Mouse (Mus musculus): ENCODE measurements around the gene Borcs8. TPM values are rescaled to one million over a fixed set of nuclear protein-coding genes. Genes with fewer than 3 reads are reported as not detected.
A peak's percentile ranks its signal among the peaks of the same experiment; 100 is the strongest.

The Borcs8 gene
- polyA plus RNA-seq, 1 experiment from 2014 or later, result 34.6 TPM

DNA sequence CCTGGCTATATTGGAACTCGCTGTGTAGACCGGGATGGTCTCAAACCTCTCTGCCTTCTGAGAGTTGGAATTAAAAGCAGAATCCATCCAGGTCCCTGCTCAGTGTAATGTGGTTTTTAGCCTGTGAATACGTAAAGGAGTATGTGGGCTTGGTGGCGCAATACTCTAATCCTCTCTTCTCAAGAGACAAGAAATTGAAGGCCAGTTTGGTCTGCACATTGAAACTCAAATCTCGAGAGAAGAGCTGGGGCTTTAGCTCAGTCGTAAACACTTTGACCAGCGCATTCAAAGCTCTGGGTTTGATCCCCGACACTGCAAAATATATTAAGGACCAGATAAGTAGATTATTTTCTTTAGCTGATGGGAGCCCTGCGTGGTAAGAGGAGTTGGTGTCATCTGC, 682 bp downstream of the Borcs8 start:
- Histone ChIP-seq H3K27ac (peak overlapping the region; percentile 77; the same call in 1 of the 2 replicates), H3K36me3 (peaks cover 18% of the 10 kb centered on the region), H3K4me2 (replicated peaks) (peak overlapping the region; percentile 53), H3K27me3 (replicated peaks) (no peaks in the 10 kb centered on the region), H3K4me3 (replicated peaks) (peak overlapping the region; percentile 76), H3K9ac (peak overlapping the region; percentile 83), H3K9me3 (no peaks in the 10 kb centered on the region), H3K4me1 (replicated peaks) (peaks cover 17% of the 10 kb centered on the region)
- ATAC-seq, result no peak
- 6% methylated on average over 9 of the region's 9 CpGs for WGBS

DNA sequence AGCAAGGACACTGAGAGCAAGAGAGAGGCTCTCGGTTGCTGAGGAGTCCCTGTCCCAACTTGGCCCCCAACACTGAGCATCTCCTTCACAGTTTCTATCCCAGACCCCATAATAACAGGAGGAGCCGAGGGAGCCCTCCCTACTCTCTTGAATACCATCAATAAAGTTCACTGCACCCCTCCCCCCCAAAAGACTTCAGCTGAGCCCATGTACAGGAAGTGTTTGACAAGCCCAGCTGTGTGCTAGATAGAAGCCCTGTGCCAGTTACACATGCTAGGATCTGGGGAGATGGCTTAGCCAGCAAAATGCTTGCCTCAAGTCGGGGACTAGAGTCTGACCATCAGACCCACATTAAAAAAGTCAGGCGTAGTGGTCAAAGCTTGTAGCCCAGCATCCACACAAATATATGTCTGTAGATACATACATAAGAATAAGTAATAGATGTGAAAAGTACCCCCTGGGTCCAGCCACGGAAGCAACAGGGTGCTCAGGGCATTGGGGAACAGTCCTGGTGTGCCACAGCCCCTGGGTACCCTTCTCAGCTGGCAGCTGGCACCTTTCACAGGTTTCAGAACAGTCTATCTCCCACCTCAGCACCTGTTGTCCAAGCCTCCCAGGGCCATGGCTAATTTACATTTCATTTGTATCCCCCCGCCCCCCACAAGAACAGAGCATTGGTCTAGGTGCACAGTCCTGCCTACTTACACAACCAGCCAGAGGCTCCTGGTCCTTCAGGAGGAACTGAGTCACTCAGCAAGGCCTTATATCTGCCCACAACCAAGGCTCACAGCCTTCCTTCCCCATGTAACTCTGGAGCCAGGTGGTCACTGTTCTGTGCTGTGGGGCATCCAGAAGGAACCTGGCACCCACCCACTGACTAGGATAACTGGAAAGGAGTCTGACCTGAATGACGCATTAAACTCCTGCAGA, 8.6 kb downstream of the Borcs8 start:
- Histone ChIP-seq H3K9ac (no peak overlapping the region), H3K9me3 (no peaks in the 10 kb centered on the region), H3K27ac (no peak overlapping the region), H3K4me1 (replicated peaks) (peaks cover 7% of the 10 kb centered on the region), H3K36me3 (peaks cover 19% of the 10 kb centered on the region; the same call in 1 of the 2 replicates), H3K4me3 (replicated peaks) (no peak overlapping the region), H3K27me3 (replicated peaks) (no peaks in the 10 kb centered on the region), H3K4me2 (replicated peaks) (no peak overlapping the region)
- no peak for ATAC-seq
- WGBS, result 86% methylated on average over 7 of the region's 7 CpGs

DNA sequence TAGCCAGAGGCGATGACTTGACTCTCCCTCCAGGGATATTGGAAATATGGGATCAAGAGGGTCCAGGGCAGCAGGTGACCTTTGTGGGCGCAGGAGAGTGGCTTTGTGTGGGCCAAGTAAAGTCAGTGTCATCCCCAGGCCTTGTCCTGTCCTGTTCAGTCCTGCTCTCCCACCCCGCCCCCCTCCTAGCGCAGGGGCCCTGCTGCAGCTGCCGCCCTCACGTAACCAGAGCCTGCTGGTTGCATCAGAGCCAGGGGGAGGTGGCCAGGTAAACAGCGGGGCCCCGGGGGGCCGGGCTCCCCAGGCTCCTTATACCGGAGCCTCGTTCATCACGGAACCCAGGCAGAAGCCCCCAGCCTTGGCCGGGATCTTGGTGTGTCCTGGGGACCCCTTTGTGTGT, 10.9 kb downstream of the Borcs8 start:
- WGBS, result 15% methylated on average over 13 of the region's 13 CpGs
- no peak overlapping the region for H3K4me2 ChIP-seq (replicated peaks)
- peaks cover 9% of the 10 kb centered on the region; the same call in 1 of the 2 replicates for H3K36me3 ChIP-seq
- no peak overlapping the region for H3K4me3 ChIP-seq (replicated peaks)
- H3K9ac ChIP-seq, result no peak overlapping the region
- H3K9me3 ChIP-seq, result no peaks in the 10 kb centered on the region
- H3K27ac ChIP-seq, result no peak overlapping the region
- H3K27me3 ChIP-seq (replicated peaks), result no peaks in the 10 kb centered on the region
- H3K4me1 ChIP-seq (replicated peaks), result peaks cover 7% of the 10 kb centered on the region
- ATAC-seq, result 0 out of 2 replicates have a peak, but pooled peaks have one; percentile 24

DNA sequence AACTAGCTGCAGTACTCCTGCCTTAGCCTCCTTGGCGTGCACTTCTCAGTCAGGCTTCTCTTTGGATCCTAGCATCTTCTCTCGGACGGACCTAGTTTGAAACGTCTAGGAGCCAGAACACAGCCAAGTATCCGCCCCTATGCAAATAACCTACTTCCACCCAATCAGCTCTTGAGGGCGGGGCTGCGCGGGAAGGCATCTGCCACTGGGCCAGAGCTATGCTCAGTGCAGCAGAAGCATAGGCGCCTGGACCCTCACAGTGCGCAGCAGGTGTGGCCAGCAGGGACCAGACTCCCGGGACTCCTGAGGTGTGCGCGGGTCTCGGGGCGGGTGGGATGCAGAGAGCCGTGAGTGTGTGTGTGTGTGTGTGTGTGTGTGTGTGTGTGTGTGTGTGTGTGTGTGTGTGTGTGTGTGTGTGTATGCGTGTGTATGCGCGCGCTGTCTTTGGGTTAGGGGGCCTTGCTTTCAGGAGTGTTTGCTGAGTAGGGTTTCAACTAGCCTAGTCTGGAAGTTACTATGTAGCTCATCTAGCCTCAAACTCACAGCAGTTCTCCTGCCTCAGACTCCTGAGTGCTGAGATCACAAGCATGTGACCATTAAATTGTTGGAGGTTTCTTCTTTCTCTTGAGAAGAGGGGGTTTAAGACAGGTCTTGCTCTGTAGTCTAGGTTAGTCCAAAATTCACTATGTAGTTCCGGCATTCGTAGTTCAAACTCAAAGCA, 13.4 kb downstream of the Borcs8 start:
- 11% methylated on average over 19 of the region's 22 CpGs for WGBS
- Histone ChIP-seq H3K27me3 (replicated peaks) (no peaks in the 10 kb centered on the region), H3K36me3 (no peaks in the 10 kb centered on the region), H3K4me1 (replicated peaks) (peaks cover 7% of the 10 kb centered on the region), H3K4me3 (replicated peaks) (no peak overlapping the region), H3K9me3 (no peaks in the 10 kb centered on the region), H3K9ac (no peak overlapping the region), H3K4me2 (replicated peaks) (peak overlapping the region; percentile 45), H3K27ac (no peak overlapping the region)
- ATAC-seq, result peak; percentile 97

DNA sequence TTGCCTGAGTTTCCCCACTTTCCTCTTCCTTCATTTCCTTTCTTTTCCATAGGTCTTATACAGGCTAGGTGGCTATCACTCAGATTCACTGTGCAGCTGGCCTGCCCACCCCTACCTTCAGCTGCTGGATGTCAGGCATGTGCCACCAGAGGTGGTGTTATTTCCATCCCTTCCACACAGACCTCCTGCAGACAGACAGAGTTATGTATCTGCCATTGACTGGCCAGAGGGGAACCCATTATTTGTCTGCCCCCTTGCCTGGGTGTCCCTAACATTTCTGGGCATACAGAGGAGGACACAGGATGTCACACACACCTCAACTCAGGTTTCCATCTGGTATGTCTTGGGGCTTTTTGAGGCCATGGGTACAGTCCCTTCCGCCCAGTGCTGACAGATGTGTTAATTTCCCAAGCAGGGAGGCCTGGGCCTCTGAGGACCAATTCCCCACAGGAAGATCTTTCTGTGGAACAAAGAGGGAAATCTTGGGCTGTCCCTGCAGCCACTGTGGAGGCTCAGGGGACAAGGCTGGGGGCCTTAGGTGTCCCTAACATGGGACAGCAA, 18.0 kb downstream of the Borcs8 start:
- Histone ChIP-seq H3K9ac (no peak overlapping the region), H3K36me3 (no peaks in the 10 kb centered on the region), H3K9me3 (no peaks in the 10 kb centered on the region), H3K27ac (no peak overlapping the region), H3K4me3 (replicated peaks) (no peak overlapping the region), H3K4me1 (replicated peaks) (peaks cover 6% of the 10 kb centered on the region), H3K27me3 (replicated peaks) (no peaks in the 10 kb centered on the region), H3K4me2 (replicated peaks) (no peak overlapping the region)
- ATAC-seq, result no peak
- WGBS, result 89% methylated on average over 1 of the region's 1 CpGs

DNA sequence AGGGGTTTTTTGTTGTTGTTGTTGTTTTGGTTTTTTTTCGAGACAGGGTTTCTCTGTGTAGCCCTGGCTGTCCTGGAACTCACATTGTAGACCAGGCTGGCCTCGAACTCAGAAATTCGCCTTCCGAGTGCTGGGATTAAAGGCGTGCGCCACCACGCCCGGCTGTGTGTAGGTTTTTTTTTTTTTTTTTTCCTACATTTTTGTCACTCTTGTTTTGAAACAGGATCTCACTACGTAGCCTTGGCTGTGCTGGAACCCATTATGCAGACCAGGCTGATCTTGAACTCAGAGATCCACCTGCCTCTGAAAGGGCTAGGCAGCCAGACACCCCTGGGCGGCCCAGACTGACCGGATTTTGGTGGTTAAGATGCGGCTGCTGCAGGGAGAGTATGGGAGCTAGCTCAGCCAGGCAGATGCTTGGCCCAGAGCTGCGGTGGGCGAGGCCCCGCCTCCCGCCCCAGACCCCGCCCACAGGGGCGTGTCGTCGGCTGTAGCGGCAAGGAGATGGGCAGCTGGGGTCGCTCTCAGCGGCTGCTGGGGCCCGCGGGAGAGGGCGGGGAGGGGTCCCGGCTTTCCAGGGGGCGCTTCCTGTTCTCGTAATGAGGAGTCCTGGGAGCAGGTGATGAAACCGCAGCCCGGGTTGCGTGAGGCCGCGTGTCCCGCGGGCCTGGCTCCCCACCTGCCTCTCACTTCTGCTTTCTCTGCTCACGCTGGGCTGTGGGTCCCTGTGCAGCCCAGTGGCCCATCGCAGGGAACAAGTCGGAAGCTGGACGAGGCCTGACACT, 19.0 kb downstream of the Borcs8 start:
- no peaks in the 10 kb centered on the region for H3K27me3 ChIP-seq (replicated peaks)
- 0 out of 2 replicates have a peak, but pooled peaks cover 5% of the 10 kb centered on the region for H3K4me1 ChIP-seq (replicated peaks)
- H3K36me3 ChIP-seq, result no peaks in the 10 kb centered on the region
- peak overlapping the region; percentile 51 for H3K4me3 ChIP-seq (replicated peaks)
- WGBS, result 9% methylated on average over 40 of the region's 40 CpGs
- no peak overlapping the region for H3K27ac ChIP-seq
- no peaks in the 10 kb centered on the region for H3K9me3 ChIP-seq
- H3K4me2 ChIP-seq (replicated peaks), result peak overlapping the region; percentile 95
- peak overlapping the region; percentile 38 for H3K9ac ChIP-seq
- ATAC-seq, result peak; percentile 95

DNA sequence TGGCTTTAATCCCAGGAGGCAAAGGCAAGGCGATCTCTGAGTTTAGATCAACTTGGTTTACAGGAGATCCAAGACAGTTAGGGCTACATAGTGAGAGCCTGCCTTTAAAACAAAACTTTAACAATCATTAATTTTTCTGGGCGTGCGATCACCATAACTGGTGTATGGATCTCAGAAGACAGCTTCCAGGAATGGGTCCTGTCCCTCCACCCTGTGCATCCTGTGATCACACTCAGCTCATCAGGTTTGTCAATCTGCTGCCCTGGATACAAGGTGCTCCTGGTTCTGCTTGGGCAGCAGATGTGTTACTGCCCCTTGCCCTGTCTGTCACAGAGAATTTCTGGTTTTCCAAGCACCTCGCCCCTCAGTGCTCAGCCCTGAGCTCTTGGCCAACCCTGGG, 19.9 kb downstream of the Borcs8 start:
- H3K4me1 ChIP-seq (replicated peaks), result 0 out of 2 replicates have a peak, but pooled peaks cover 5% of the 10 kb centered on the region
- WGBS, result 82% methylated on average over 4 of the region's 4 CpGs

DNA sequence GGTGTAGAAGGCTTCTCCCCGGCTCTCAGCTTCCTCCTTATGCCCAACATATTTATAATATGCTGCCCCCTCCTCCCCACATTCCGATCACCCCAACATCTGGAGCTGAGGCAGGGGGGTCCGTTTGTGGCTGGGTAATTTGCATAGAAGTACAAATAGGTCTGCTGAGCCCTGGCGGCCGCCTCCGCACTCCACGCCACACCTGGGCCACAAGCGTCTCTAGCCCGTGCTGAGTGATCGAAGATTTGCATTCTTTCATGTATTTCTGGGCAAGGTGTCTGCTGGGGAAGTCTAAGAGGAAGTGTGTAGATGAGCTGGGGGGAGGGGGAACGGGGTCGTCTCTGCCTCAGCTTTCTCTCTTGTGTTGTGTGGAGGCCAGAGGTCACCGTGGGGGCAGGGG, 20.7 kb downstream of the Borcs8 start:
- no peaks in the 10 kb centered on the region for H3K36me3 ChIP-seq
- peaks cover 1% of the 10 kb centered on the region; the same call in 1 of the 2 replicates for H3K27me3 ChIP-seq (replicated peaks)
- 63% methylated on average over 13 of the region's 13 CpGs for WGBS
- H3K9ac ChIP-seq, result no peak overlapping the region
- no peaks in the 10 kb centered on the region for H3K9me3 ChIP-seq
- H3K4me1 ChIP-seq (replicated peaks), result 0 out of 2 replicates have a peak, but pooled peaks cover 5% of the 10 kb centered on the region
- no peak overlapping the region for H3K4me3 ChIP-seq (replicated peaks)
- H3K4me2 ChIP-seq (replicated peaks), result no peak overlapping the region
- no peak for ATAC-seq
- no peak overlapping the region for H3K27ac ChIP-seq

More for the DNA sequence above, 19.9 kb downstream of the Borcs8 start:
- Histone ChIP-seq H3K27ac (no peak overlapping the region), H3K9me3 (no peaks in the 10 kb centered on the region), H3K36me3 (no peaks in the 10 kb centered on the region), H3K27me3 (replicated peaks) (no peaks in the 10 kb centered on the region), H3K9ac (no peak overlapping the region), H3K4me3 (replicated peaks) (no peak overlapping the region), H3K4me2 (replicated peaks) (no peak overlapping the region)
- no peak for ATAC-seq

DNA sequence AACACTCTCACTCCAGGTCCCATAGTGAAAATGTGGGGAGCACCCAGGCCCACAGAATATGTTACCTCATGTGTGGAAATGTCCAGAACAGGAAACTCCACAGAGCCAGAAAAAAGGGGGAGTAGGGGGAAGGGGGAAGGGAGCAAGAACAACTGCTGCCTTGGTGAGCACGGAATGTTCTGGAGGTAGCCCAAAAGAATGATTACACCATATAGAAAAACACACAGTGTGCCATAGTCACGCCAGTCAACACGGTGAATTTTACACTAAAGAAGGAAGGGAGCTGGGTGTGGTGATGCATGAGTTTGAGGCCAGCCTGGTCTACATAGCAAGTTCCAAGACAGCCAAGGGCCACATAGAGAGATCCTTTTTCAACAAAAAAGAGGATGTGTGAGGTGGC, 24.0 kb downstream of the Borcs8 start:
- 90% methylated on average over 3 of the region's 3 CpGs for WGBS
- no peak overlapping the region for H3K27ac ChIP-seq

DNA sequence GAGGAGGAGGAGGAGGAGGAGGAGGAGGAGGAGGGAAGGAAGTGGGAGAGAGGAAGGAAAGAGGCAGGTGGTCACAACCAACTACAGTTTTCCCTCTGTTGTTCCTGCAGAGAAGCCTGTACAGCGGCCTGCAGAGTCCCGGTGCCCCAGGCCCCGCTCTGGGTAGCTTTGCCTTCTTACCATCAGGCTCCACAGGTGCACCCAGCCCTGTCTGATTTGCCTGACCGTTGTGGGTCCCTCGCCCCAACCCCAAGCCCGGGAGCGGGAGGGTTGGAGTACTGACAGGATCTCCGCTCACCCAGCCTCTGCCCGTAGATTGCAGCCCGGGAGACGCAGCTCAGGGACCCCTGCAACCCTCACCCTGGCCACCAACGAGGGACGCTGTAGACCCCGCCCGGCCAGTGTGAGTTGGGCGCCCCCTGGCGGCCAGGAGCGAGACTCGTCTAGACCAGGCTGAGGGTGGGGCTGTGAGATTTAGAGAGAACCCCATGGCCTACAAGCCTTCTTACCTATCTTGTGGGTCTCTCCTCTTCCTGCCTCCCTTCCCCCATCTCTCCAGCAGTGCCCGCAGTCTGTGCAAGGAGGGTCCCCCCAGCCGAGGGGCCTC, 27.3 kb downstream of the Borcs8 start:
- Histone ChIP-seq H3K4me2 (replicated peaks) (peak overlapping the region; percentile 61), H3K4me1 (replicated peaks) (peaks cover 3% of the 10 kb centered on the region), H3K9me3 (no peaks in the 10 kb centered on the region), H3K9ac (no peak overlapping the region), H3K36me3 (no peaks in the 10 kb centered on the region), H3K27me3 (replicated peaks) (peaks cover 18% of the 10 kb centered on the region), H3K4me3 (replicated peaks) (peak overlapping the region; percentile 21; the same call in 1 of the 2 replicates), H3K27ac (no peak overlapping the region)
- ATAC-seq, result peak; percentile 85
- WGBS, result 1% methylated on average over 21 of the region's 21 CpGs

More for the DNA sequence above, 24.0 kb downstream of the Borcs8 start:
- no peak for ATAC-seq
- Histone ChIP-seq H3K9ac (no peak overlapping the region), H3K27me3 (replicated peaks) (peaks cover 18% of the 10 kb centered on the region), H3K9me3 (no peaks in the 10 kb centered on the region), H3K4me3 (replicated peaks) (no peak overlapping the region), H3K36me3 (no peaks in the 10 kb centered on the region), H3K4me1 (replicated peaks) (peaks cover 6% of the 10 kb centered on the region), H3K4me2 (replicated peaks) (no peak overlapping the region)

DNA sequence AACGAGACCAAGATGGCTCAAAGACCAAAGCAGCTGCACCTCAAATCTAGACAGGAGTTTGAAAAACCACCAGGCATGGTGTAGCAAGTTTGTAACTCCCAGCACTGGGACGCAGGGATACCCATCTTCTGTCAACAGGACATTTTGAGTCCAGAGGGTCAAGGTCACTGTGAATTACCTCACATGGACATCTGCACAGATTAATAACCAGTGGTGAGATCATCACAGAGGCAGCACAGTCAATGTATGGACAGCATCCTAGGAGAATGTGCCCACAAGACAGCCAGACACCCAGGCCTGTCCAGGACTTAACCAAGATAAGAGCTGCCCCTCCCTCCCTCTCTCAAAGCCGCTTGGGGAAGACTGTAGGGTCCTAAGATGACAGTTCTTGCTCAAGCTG, 30.8 kb downstream of the Borcs8 start:
- Histone ChIP-seq H3K9me3 (no peaks in the 10 kb centered on the region), H3K36me3 (no peaks in the 10 kb centered on the region), H3K4me1 (replicated peaks) (peaks cover 17% of the 10 kb centered on the region), H3K27me3 (replicated peaks) (peaks cover 16% of the 10 kb centered on the region), H3K9ac (no peak overlapping the region), H3K4me3 (replicated peaks) (no peak overlapping the region), H3K27ac (no peak overlapping the region), H3K4me2 (replicated peaks) (no peak overlapping the region)
- 76% methylated on average over 3 of the region's 3 CpGs for WGBS
- no peak for ATAC-seq

Measured in intestine, embryonic 15.5 days (tissue).